Mouse (Mus musculus) testis, adult 2 months (tissue): ENCODE measurements around the gene 1110032A03Rik.

Experiments used
- CTCF ChIP-seq: fragments of 200-500 bp; IDR thresholded peaks from 2 replicates; pipeline ENCODE4 v1.5.1; 2012; ENCODE audit warnings: low read depth, mild to moderate bottlenecking, inconsistent platforms, low read length, moderate library complexity; ENCODE audit not compliant: control insufficient read depth, insufficient read depth, insufficient replicate concordance
- POLR2A ChIP-seq: fragments of 200-500 bp; IDR thresholded peaks from 2 replicates; pipeline ENCODE4 v1.6.1; 2012; ENCODE audit warnings: low read depth, mild to moderate bottlenecking, inconsistent platforms, low read length, moderate library complexity; ENCODE audit not compliant: control insufficient read depth

- TF ChIP-seq CTCF (no peak), POLR2A (no peak)
Observed at GRCm38 (mm10) chr9:50753947-50754346, 21.4 kb downstream of the 1110032A03Rik start.
